Mouse (Mus musculus) erythroblast, embryonic 14.5 days (primary cell): ENCODE results near the gene Usp42.

Source experiments
- GATA1 ChIP-seq: IDR thresholded peaks from 2 replicates; pipeline ENCODE4 v1.6.1; 2012; ENCODE audit warnings: low read length, inconsistent platforms, mixed read lengths
- TAL1 ChIP-seq: IDR thresholded peaks from 3 replicates; pipeline ENCODE4 v1.6.1; 2012; ENCODE audit warnings: low read length, inconsistent platforms, mixed read lengths

- TF ChIP-seq GATA1, result no peak
- no peak for TF ChIP-seq TAL1
Observed at GRCm38 (mm10) chr5:143701074-143701473, 31.0 kb downstream of the Usp42 start.
